Mouse (Mus musculus): ENCODE results near the gene Lhfpl2. TPM values are rescaled to one million over a fixed set of nuclear protein-coding genes. Genes with fewer than 3 reads are reported as not detected.

Lhfpl2 gene
- polyA plus RNA-seq, 1 experiment from 2014 or later = 19.1 TPM

- Histone ChIP-seq H3K9ac (no peak overlapping the region), H3K27me3 (replicated peaks) (no peaks in the 10 kb centered on the region), H3K4me1 (peaks cover 10% of the 10 kb centered on the region), H3K4me3 (replicated peaks) (no peak overlapping the region), H3K9me3 (no peaks in the 10 kb centered on the region), H3K27ac (no peak overlapping the region), H3K4me2 (no peak overlapping the region), H3K36me3 (no peaks in the 10 kb centered on the region)
- 73% methylated on average over 16 of the region's 16 CpGs for WGBS
- ATAC-seq (ENCODE audit: insufficient read depth, low FRiP score, low read depth) = no peak
Observed at GRCm38 (mm10) chr13:94069421-94070307, 12.1 kb downstream of the Lhfpl2 start.

DNA sequence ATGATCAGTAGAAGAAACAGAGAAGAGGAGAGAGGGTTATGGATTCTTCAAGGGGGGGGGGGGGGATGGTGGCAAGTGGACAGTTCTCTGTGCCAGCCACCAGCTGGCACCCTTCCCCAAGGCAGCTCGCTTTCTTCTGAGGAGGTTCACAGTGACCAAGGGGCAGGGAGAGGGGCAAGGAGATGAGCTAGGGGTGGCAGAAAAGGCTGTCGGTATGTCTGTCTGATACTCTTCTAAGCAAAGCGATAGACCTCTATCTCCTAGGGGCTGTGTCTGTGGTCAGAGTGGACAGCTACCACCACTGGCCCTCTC, 12.7 kb downstream of the Lhfpl2 start:
- ATAC-seq (ENCODE audit: insufficient read depth, low FRiP score, low read depth) = no peak
- no peak overlapping the region for H3K4me2 ChIP-seq
- 93% methylated on average over 3 of the region's 3 CpGs for WGBS
- H3K4me1 ChIP-seq = peaks cover 10% of the 10 kb centered on the region
- no peaks in the 10 kb centered on the region for H3K9me3 ChIP-seq
- no peak overlapping the region for H3K9ac ChIP-seq
- no peaks in the 10 kb centered on the region for H3K27me3 ChIP-seq (replicated peaks)
- no peak overlapping the region for H3K27ac ChIP-seq
- H3K4me3 ChIP-seq (replicated peaks) = no peak overlapping the region
- H3K36me3 ChIP-seq = no peaks in the 10 kb centered on the region

DNA sequence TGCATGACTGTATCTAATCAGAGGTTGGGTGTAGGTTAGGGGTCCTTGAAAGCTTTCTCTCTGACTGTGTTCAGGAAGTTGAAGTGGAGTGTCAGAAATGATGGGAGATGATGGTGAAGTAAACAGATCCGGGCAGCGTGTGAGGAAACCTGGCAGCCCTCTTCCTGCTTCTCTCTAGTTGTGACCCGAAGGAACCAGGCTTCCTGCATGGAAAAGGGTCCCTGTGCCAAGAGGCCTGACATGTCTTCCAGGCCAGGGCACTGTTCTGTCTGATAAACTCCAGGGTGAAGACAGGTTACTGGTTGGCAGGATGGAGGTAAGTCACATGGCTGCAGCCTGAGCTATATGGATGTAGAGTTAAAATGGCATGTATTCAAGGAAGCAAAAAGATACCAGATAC, 13.3 kb downstream of the Lhfpl2 start:
- Histone ChIP-seq H3K4me1 (peaks cover 5% of the 10 kb centered on the region; the same call in 1 of the 2 replicates), H3K27me3 (replicated peaks) (no peaks in the 10 kb centered on the region), H3K36me3 (no peaks in the 10 kb centered on the region), H3K9me3 (no peaks in the 10 kb centered on the region), H3K9ac (no peak overlapping the region), H3K4me2 (no peak overlapping the region), H3K27ac (no peak overlapping the region), H3K4me3 (replicated peaks) (no peak overlapping the region)
- 76% methylated on average over 3 of the region's 3 CpGs for WGBS
- no peak for ATAC-seq (ENCODE audit: insufficient read depth, low FRiP score, low read depth)

DNA sequence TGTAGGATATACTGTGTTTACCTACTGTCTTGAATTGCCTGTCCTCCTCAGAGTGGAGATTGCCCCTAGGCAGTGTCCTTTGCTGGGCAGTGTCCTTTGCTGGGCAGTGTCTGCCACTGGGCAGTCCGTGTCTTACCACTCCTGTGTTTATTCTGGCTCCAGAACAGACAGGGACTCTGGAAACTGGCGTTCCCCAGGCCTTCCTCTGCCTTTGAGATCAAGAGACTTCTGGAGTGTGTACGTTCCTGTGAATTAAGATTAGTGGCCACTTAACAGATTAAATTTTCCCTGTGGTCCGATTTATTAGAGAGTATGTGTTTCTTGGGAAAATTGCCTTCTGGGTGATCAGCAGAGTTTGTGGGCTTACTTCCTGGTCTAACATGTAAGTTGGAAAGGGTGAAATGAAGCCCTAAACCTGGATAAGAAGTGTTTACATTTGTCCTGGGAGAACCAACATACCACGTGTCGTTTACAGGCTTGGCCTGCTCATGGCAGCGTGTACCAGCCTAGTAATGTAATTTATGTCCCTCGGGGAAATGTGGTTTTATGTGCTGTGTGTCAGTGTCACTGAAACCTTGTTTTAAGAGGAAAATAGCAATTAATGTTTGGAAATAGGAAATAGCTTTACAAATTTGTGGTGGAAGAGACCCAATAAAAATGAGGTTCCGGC, 15.6 kb downstream of the Lhfpl2 start:
- H3K9me3 ChIP-seq = no peaks in the 10 kb centered on the region
- no peaks in the 10 kb centered on the region for H3K27me3 ChIP-seq (replicated peaks)
- H3K4me3 ChIP-seq (replicated peaks) = no peak overlapping the region
- ATAC-seq (ENCODE audit: insufficient read depth, low FRiP score, low read depth) = no peak
- WGBS = 37% methylated on average over 9 of the region's 9 CpGs
- H3K27ac ChIP-seq = peak overlapping the region; percentile 31; the same call in 1 of the 2 replicates
- H3K9ac ChIP-seq = no peak overlapping the region
- peaks cover 4% of the 10 kb centered on the region; the same call in 1 of the 2 replicates for H3K4me1 ChIP-seq
- no peak overlapping the region for H3K4me2 ChIP-seq
- no peaks in the 10 kb centered on the region for H3K36me3 ChIP-seq

DNA sequence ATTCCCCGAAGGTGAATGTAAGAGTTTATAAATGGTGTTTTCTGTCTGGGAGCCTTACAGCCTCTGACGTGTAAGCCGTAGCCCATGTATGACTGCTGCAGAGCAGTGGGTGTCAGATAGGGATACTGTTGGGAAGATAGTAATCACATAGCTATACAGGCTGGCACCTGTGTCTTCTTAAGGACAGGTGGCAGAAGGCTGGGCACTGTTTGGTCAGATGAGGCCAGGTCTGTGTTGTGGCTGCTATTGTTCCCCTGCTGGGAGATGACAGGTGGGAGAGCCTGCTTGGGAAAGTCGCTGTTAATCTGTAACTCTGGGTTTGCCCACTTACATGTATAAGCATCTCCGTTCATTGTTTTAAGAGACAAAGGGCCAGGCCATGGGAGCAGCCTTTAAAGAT, 16.1 kb downstream of the Lhfpl2 start:
- no peaks in the 10 kb centered on the region for H3K9me3 ChIP-seq
- H3K27me3 ChIP-seq (replicated peaks) = no peaks in the 10 kb centered on the region
- no peak overlapping the region for H3K27ac ChIP-seq
- H3K36me3 ChIP-seq = no peaks in the 10 kb centered on the region
- H3K4me3 ChIP-seq (replicated peaks) = no peak overlapping the region
- H3K4me2 ChIP-seq = no peak overlapping the region
- no peak for ATAC-seq (ENCODE audit: insufficient read depth, low FRiP score, low read depth)
- H3K4me1 ChIP-seq = peaks cover 4% of the 10 kb centered on the region; the same call in 1 of the 2 replicates
- no peak overlapping the region for H3K9ac ChIP-seq
- 65% methylated on average over 5 of the region's 5 CpGs for WGBS

GRCm38 (mm10) chr13:94075181-94075580, 17.6 kb downstream of the Lhfpl2 start:
- H3K4me3 ChIP-seq (replicated peaks) = no peak overlapping the region
- ATAC-seq (ENCODE audit: insufficient read depth, low FRiP score, low read depth) = no peak
- H3K4me2 ChIP-seq = no peak overlapping the region
- peaks cover 4% of the 10 kb centered on the region; the same call in 1 of the 2 replicates for H3K4me1 ChIP-seq
- 32% methylated on average over 1 of the region's 1 CpGs for WGBS
- H3K9me3 ChIP-seq = no peaks in the 10 kb centered on the region
- no peaks in the 10 kb centered on the region for H3K27me3 ChIP-seq (replicated peaks)
- H3K27ac ChIP-seq = no peak overlapping the region
- H3K36me3 ChIP-seq = no peaks in the 10 kb centered on the region
- H3K9ac ChIP-seq = no peak overlapping the region

- no peak for ATAC-seq (ENCODE audit: insufficient read depth, low FRiP score, low read depth)
- no peak overlapping the region for H3K27ac ChIP-seq
Observed at GRCm38 (mm10) chr13:94077136-94078018, 19.8 kb downstream of the Lhfpl2 start.

GRCm38 (mm10) chr13:94083196-94083595, 25.6 kb downstream of the Lhfpl2 start:
- ATAC-seq (ENCODE audit: insufficient read depth, low FRiP score, low read depth) = no peak
- H3K27ac ChIP-seq = no peak overlapping the region

More at GRCm38 (mm10) chr13:94077136-94078018, 19.8 kb downstream of the Lhfpl2 start:
- Histone ChIP-seq H3K36me3 (no peaks in the 10 kb centered on the region), H3K4me3 (replicated peaks) (no peak overlapping the region), H3K4me1 (peaks cover 4% of the 10 kb centered on the region; the same call in 1 of the 2 replicates), H3K27me3 (replicated peaks) (no peaks in the 10 kb centered on the region), H3K9me3 (no peaks in the 10 kb centered on the region), H3K4me2 (no peak overlapping the region), H3K9ac (no peak overlapping the region)
- 65% methylated on average over 14 of the region's 14 CpGs for WGBS

DNA sequence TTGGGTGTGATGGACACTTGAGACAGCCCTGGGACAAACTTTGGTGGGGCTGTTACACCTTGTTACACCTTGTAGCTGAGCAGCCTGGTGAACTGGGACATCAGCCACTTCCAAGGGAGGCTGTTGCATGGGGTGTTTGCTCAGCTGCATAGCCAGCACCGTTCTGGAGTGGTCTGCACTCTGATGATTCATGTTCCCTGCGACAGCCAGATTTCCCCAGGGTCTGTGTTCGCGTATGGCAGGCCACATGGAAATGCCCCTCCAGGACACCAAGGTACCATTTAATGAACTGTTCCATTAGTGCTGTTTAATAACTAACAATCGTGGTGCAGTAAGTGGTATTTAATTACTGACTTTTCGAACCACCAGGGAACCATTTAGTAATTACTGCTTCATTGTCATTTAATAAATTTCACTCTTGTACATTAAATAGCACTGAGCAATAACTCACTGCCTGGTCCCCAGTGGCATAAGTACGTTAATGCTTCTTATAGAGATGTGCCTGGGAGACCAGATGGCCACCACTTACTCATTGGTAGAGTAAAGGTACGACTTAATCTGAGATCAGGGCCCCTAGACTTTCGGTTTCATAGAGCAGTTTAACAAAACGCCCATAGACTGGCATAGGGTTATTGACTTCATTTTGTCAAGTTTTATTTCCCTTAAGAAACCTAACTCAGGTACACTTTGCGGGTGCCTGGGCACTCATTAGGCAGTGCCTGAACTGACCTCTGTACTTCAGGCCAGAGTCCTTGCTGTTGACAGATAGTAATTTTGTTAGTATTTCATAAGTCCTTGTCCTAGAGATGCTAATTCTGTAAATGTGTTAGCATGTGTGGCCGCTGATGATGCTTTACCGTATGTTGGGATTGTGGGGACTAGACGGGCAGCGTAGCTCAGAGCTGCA, 26.9 kb downstream of the Lhfpl2 start:
- ATAC-seq (ENCODE audit: insufficient read depth, low FRiP score, low read depth) = no peak
- 74% methylated on average over 15 of the region's 15 CpGs for WGBS
- Histone ChIP-seq H3K9me3 (no peaks in the 10 kb centered on the region), H3K9ac (no peak overlapping the region), H3K36me3 (no peaks in the 10 kb centered on the region; the same call in 1 of the 2 replicates), H3K4me1 (no peaks in the 10 kb centered on the region; the same call in 1 of the 2 replicates), H3K4me3 (replicated peaks) (no peak overlapping the region), H3K27ac (no peak overlapping the region), H3K4me2 (no peak overlapping the region), H3K27me3 (replicated peaks) (no peaks in the 10 kb centered on the region)

More at GRCm38 (mm10) chr13:94083196-94083595, 25.6 kb downstream of the Lhfpl2 start:
- no peaks in the 10 kb centered on the region; the same call in 1 of the 2 replicates for H3K36me3 ChIP-seq
- no peaks in the 10 kb centered on the region; the same call in 1 of the 2 replicates for H3K4me1 ChIP-seq
- H3K27me3 ChIP-seq (replicated peaks) = no peaks in the 10 kb centered on the region
- no peak overlapping the region for H3K4me2 ChIP-seq
- H3K9me3 ChIP-seq = no peaks in the 10 kb centered on the region
- no peak overlapping the region for H3K4me3 ChIP-seq (replicated peaks)
- no peak overlapping the region for H3K9ac ChIP-seq
- 36% methylated on average over 8 of the region's 8 CpGs for WGBS

DNA sequence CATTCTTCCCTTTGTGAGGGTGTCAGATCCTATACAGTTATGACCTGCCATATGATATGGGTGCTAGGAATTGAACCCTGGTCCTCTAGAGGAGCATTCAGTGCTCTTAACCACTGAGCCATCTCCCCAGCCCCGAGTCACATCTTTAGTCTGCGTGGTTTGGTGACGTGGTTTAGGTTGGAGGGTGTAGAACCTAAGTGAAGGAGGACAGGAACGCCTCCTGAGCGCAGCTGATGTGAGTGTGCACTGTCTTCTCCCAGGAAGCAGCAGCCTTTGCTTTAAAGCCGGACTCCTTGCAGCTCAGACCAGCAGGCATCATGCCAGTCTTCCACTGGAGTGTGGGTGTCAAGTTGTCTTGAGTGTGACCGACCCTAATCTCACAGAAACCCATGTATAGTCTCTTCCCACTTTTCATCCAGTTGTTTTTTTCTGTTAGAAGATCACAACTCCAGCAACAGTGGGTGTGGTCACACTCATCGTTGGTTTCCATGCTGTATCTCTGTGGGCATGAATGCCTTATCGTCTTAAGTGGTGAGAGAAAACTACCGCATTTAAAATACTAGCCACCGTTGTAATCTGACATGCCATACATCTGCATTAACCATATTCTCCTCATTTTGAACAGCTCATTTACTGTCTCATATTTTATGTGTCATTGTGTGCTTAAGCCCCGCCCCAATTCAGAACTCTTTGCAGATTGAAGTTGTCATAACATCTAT, 28.7 kb downstream of the Lhfpl2 start:
- Histone ChIP-seq H3K36me3 (no peaks in the 10 kb centered on the region; the same call in 1 of the 2 replicates), H3K4me3 (replicated peaks) (no peak overlapping the region), H3K9ac (no peak overlapping the region), H3K27ac (no peak overlapping the region), H3K9me3 (no peaks in the 10 kb centered on the region), H3K4me2 (no peak overlapping the region), H3K4me1 (no peaks in the 10 kb centered on the region; the same call in 1 of the 2 replicates), H3K27me3 (replicated peaks) (no peaks in the 10 kb centered on the region)
- ATAC-seq (ENCODE audit: insufficient read depth, low FRiP score, low read depth) = peak; percentile 35; the same call in 1 of the 2 replicates
- 86% methylated on average over 12 of the region's 12 CpGs for WGBS

All from stomach, embryonic 15.5 days (tissue).